Mouse (Mus musculus) frontal cortex, adult 2 months (tissue): ENCODE measurements around the gene Anks1. TPM values are rescaled to one million over a fixed set of nuclear protein-coding genes. Genes with fewer than 3 reads are reported as not detected.
"Not testable (repeated sequence)": the region's sequence is repeated elsewhere in the genome, so short reads cannot be mapped to it uniquely, and the experiment has no call there.

Experiments
- DNase-seq, 2 experiments: peaks; one replicate each; pipeline ENCODE4 v3.0.0; 2022; ENCODE audit warnings: low spot score in 1 of 2; ENCODE audit errors: extremely low spot score in 1 of 2
- polyA plus RNA-seq: library from polyadenylated mRNA; depleted of rRNA; stranded (reverse); fragments of >200 nt; gene quantifications from 2 replicates; pipeline ENCODE4 v1.2.3, GENCODE M21; 2012

The Anks1 gene
- polyA plus RNA-seq, 1 experiment, result 32.3 TPM

DNA sequence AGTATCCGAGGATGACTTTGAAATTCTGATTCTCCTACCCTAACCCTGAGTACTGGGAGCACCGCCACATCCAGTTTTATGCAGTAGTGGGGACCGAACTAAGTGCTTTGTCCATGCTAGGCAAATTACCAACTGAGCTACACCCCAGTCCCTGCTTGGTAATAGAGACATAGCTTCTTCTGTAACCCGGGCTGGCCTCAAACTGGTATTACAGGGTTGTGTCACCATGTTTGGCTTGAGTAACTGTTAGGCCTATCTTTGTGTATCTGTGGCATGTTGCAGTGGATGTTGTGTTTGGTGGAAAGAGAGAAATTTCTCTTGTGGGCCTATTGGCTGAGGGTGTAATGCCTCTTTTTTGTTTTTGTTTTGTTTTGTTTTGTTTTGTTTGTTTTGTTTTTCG lies 21.2 kb downstream of the Anks1 start:
- DNase-seq, result no peak

DNA sequence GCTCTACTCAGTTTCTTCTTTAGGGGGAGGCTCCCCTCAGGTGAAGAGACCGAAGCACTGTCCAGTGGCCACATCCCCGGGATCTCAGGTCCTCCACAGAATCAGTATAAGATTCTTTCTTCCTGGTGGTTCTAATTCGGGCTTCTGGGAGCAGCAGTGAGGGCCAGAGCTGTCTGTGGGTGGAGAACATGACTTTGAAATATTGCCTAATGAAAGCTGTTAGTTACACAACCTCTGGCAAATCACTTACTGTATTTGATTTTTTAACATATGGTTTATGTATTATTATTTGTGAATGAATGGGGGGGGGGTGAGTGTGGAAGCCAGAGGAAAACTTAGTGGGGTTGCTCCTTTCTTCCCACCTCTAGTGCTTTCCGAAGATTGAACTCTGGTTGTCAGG lies 22.7 kb downstream of the Anks1 start:
- DNase-seq, result no peak

DNA sequence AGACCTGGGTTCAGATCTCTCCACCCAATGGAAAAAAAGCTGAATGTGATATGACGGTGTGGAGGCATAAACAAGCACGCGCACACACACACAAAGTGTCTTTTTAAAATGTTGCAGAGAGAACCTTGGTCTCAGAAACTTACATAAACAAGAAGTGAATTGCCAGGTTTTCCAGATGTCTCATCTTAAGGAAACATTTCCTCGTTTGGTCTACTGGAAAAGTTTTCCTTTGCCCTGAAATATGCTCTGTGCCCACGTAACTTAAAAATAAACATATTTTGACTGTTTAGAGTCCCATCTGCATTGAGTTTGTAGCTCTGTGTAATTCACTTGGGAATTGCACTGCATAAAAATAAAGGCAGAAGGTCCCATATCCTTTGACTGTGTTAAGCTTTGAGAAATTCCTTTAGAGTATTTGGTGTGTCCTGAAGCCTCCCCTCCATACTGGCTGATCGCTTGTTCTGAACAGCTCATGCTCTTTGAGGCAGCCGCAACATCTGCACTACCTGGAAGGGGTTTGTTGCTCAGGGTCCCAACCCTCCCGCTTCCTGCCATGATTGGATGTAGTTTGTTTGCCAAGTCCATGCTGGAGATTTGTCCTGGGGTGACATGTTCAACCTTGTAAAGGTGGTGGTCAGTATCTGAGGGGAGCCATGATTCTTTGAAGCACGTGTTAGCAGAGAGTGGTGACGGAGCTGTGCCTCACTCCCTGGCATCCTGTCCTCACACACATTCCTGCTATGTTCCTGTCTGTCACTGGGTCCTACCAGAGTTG lies 25.2 kb downstream of the Anks1 start:
- peak in 1 of 2 experiments; percentile 12 for DNase-seq

- DNase-seq, result no peak
Measured at GRCm38 (mm10) chr17:27935091-27935490, 26.0 kb downstream of the Anks1 start.

- DNase-seq, result no peak
Measured at GRCm38 (mm10) chr17:27937054-27937615, 28.0 kb downstream of the Anks1 start.

DNA sequence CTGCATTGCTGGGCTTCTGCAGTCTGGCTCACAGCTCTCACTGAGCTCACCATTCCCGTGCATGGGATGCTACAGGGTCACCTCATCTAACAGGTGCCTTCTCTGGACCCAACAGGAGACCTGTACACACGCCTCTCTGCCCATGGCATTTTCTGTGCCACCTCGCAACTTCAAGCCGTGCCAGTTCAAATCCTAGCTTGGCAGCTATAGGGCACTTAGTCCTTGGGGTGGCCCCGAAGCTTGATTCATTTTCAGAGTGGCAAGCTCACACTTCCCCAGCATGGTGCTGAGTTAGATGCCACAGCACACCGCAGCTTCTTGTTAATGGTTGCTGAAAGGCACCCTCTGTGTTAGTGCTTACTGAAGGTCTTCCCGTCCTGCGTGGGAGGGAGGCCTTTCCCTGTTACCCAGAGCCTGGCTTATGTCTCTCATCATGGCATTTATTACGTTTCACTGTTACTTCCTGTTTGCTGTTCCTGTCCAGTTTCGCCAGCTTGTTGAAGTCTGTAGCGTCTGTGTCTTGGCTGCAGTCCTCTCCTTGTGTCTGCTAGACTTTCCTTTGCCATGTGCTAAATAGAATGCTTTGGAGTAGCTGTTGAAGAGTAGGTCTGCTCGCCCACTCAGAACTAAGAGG lies 29.1 kb downstream of the Anks1 start:
- DNase-seq, result peak in 1 of 2 experiments; percentile 22

DNA sequence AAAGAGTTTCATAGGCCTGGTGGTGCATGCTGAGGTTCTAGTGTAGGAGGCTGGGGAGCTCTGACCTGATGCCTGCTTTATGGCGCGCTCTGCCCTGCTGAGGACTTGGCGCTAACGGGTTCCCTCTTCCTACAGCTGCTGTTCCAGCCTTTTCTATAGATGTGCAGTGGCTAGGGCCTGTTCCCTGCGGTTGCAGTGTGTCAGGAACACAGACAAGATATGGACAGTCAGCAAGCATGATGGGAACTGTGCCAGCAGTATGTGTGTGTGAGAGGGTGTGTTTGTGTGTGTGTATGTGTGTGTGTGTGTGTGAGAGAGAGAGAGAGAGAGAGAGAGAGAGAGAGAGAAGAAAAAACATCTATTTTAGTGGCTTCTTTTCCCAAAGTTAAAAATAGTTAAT lies 29.9 kb downstream of the Anks1 start:
- DNase-seq, result no peak

- DNase-seq, result no peak
Measured at GRCm38 (mm10) chr17:27940352-27940751, 31.2 kb downstream of the Anks1 start.

DNA sequence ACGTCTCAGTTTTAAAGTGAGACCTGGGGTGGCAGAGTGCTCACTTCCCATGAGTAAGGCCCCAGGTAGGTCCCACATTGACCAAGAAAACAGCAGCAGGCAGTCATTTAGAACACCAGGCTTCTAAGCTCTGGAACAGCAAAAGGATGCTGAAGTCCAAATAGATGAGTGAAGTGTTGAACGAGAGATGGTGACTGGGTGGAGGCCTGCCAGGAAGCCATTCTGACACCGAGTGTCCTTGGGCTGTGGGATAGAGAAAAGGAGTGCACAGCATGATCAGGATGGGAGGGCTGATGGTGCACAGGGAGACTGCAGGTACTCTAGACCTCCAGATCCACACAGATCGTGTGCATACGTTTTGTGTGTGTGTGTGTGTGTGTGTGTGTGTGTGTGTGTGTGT lies 32.1 kb downstream of the Anks1 start:
- DNase-seq, result no peak

GRCm38 (mm10) chr17:27941698-27942097 lies 32.6 kb downstream of the Anks1 start:
- DNase-seq, result no peak

DNA sequence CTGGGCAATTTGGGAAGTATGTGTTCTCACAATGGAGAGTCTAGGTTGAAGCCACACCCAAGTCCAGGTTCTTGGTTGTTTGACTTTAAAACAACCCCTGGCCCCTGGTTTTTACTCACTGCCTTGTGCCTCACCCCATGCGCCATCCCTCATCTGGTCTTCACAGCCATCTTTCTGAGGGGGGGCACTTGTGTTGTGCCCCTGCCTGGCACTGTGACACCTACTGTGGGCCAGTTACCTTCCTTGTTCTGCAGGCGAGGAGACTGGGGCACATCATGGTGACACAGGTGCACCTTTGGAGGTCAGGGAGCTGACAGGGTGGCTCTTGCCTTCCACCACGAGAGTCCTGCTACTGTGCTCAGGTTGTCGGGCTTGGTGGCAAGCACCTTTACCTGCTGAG lies 33.0 kb downstream of the Anks1 start:
- DNase-seq, result no peak

- no peak for DNase-seq
Measured at GRCm38 (mm10) chr17:27945546-27946216, 36.6 kb downstream of the Anks1 start.

- DNase-seq, result no peak
Measured at GRCm38 (mm10) chr17:27946371-27946770, 37.3 kb downstream of the Anks1 start.

DNA sequence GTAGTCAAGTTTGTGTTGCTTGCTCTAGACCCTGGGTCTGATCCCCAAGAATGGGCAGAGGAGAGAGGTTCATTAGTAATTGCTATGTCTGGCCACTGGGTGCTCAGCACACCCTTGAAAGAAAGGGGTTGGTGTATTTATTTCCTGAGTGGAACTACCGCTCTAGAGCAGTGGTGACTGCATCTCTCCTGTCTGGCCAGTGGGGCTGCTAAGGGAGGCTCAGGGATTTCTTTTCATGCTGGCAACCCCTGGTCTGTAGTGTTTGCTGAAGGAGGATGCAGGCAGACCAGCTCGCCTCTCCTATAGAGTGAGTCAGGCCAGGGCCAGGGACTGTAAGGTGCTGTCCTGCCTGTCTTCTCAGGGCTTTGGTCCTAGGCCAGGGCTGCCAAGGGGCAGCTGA lies 38.0 kb downstream of the Anks1 start:
- DNase-seq, result no peak

DNA sequence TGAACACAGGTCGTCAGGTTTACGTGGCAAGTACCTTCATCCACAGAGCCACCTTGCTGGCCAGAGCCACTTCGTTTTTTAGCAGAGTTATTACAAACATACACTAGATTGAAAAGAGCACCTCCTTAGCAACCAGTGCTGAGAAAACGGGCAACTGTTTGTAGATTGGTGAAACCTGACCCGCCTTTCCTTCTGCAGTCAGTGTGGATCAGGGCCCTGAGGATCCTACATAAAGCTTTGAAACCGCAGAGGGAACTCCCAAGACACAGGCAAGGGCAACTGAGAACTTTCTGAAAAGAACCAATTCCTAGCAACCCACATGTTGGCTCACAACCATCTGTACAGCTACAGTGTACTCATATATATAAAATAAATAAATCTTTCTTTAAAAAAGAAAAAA lies 44.0 kb downstream of the Anks1 start:
- no peak for DNase-seq

DNA sequence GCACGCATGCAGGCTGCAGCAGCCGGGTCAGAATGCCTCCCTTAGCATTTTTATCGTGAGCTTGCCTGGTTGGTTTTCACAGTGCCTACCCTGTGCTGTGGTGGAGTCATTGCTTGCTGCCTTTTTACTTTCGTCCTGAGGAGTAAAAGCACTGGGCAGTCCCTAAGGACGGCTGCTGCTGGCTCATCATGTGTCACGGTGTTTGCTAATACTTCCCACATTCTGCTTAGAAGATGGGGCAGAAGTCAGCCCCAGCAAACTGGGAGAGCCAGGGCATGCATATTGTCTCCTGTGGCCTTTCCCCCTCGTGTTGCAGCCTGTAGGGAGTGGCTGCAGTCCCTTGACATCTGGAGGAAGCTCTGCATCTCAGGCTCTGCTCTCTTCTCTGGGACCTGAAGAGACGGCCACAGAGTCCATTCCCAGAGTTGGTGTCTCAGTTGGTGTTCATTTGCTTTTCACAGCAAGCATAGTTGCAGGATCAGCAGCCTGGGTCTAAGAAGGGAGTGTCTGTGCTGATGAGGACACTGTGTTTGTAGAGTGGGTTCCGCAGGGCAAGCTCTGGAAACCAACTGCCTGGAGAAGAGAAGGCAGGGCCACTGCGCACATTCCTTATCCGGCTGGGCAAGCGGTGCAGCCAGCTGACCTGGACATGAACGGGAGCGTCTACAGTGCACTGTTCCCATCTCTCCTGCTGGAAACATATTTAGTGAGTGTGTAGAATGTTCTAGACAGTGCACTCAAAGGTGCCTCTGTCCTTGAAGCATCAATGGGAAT lies 45.7 kb downstream of the Anks1 start:
- no peak for DNase-seq

DNA sequence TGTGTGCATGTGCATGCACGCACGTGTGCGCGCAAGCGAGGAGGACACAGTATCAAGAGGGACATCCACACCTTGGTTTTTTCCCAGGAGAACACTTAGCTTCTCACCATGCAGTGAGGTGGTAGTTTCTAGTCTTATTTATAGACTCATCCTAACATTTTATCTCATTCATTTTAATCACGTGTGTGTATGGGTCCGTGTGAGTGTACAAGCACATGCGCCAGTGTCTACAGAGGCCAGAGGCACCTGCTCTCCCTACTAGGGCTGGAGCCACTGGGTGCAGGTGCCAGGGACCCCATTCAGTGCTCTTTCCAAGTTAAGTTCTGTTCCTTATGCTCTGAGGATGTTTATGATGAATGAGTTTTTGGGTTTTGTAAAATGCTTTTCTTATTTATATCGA lies 48.5 kb downstream of the Anks1 start:
- DNase-seq, result no peak

DNA sequence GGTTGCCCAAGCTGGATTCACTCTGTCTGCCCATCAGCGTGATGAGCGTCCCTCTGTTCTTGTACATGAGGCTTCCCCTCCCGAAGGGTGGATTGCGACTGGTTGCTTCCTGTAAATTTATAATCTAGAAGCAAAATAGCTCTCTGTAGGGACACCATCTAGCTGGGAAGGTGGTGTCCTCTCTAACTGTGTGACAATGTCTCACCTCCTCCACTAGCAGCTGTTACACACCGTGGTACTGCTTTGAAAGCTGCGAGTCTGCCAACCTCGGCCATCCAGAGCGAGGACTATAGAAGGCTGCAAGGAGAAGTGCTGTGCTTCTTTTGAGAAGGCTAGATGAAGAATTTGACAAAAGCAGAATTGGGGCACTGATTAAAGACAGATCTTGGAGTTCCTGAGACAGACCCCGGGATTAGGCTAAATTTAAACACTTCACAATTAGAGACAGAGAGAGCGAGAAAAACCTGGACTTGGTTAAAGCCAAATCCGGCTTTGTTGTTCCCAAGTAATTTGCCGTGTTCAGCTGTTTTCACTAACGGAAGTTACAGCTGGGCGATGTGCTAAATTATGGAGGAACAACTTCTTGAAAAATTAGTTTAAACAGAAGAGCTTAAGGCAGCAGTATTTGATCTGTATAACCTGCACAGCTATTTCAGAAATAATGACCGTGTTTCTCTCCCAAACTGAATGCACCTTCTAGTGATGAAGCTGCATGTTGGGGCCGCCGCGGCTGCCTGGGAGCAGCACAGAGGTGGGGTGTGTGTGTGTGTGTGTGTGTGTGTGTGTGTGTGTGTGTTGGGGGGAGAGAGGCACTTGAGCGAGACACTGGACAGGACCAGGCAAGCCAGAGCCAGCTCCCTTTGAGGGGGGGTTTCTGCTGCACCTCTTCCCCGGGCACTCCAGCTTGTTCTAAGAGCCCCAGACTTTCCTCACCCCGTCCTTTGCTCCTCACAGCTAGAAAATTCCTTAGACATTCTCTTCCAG lies 51.3 kb downstream of the Anks1 start:
- DNase-seq, result peak; percentile 30 to 80

GRCm38 (mm10) chr17:27963120-27963519 lies 54.0 kb downstream of the Anks1 start:
- DNase-seq, result not testable (repeated sequence)
